Mouse (Mus musculus) midbrain, embryonic 14.5 days (tissue): ENCODE data around the gene Atad2b. TPM values are rescaled to one million over a fixed set of nuclear protein-coding genes. Genes with fewer than 3 reads are reported as not detected.
"Not testable (repeated sequence)": the region's sequence is repeated elsewhere in the genome, so short reads cannot be mapped to it uniquely, and the experiment has no call there.

ENCODE experiments used
- ATAC-seq: fragments of 200-750 bp; cut with Nextera tagmentation; 2 replicates; pipeline ENCODE4 v1.8.0; 2017; ENCODE audit warnings: moderate number of reproducible peaks, moderate library complexity; ENCODE audit not compliant: low FRiP score, low TSS enrichment
- DNase-seq: peaks from one replicate; pipeline ENCODE4 v3.0.0-alpha.2; 2015
- H3K27ac ChIP-seq: fragments of 300-500 bp; sonication (generic); replicated peaks from 2 replicates; pipeline ENCODE4 v1.5.1; 2014; ENCODE audit warnings: mild to moderate bottlenecking, low read depth, low read length, moderate library complexity
- H3K27me3 ChIP-seq: fragments of 300-500 bp; sonication (generic); 2 replicates; pipeline ENCODE4 v1.6.1; 2014; ENCODE audit warnings: low read length, control low read depth, mixed read lengths; ENCODE audit not compliant: control insufficient read depth, insufficient read depth
- H3K36me3 ChIP-seq: fragments of 300-500 bp; sonication (generic); 2 replicates; pipeline ENCODE4 v1.6.1; 2014; ENCODE audit warnings: low read length, control low read depth; ENCODE audit not compliant: control insufficient read depth, insufficient read depth
- H3K4me1 ChIP-seq: fragments of 300-500 bp; sonication (generic); 2 replicates; pipeline ENCODE4 v1.6.1; 2014; ENCODE audit warnings: mild to moderate bottlenecking, antibody characterized with exemption, low read length, control low read depth; ENCODE audit not compliant: control insufficient read depth, insufficient read depth
- H3K4me2 ChIP-seq: fragments of 300-500 bp; sonication (generic); 2 replicates; pipeline ENCODE4 v1.6.1; 2014; ENCODE audit warnings: mild to moderate bottlenecking, low read length, moderate library complexity
- H3K4me3 ChIP-seq: fragments of 300-500 bp; sonication (generic); replicated peaks from 2 replicates; pipeline ENCODE4 v1.5.1; 2014; ENCODE audit warnings: low read depth, low read length
- H3K9ac ChIP-seq: fragments of 300-500 bp; sonication (generic); replicated peaks from 2 replicates; pipeline ENCODE4 v1.6.1; 2014; ENCODE audit warnings: mild to moderate bottlenecking, low read length, moderate library complexity
- H3K9me3 ChIP-seq: fragments of 300-500 bp; sonication (generic); 2 replicates; pipeline ENCODE4 v1.6.1; 2016; ENCODE audit warnings: low read length, control low read depth, mixed read lengths; ENCODE audit not compliant: control insufficient read depth
- WGBS: fragments of 180-500 bp; shearing (Covaris S2); extraction: QIAGEN DNeasy Blood & Tissue Kit; methylation state at CpG from one replicate; pipeline ENCODE4 v1.1.7; 2014; 5-methylcytosine and 5-hydroxymethylcytosine counted together
- polyA plus RNA-seq: library from polyadenylated mRNA; unstranded; fragments of >200 nt; fragmentation: Nextera tagmentation; extraction: Ambion mirVana; gene quantifications from 2 replicates; pipeline ENCODE4 v1.2.1, GENCODE M21; 2014

The Atad2b gene
- polyA plus RNA-seq, 1 experiment from 2014 or later: 20.3 TPM

- Histone ChIP-seq H3K4me3 (no peak overlapping the region), H3K27me3 (no peaks in the 10 kb centered on the region), H3K4me1 (no peaks in the 10 kb centered on the region), H3K9ac (no peak overlapping the region), H3K9me3 (no peaks in the 10 kb centered on the region), H3K36me3 (peaks cover 8% of the 10 kb centered on the region), H3K4me2 (no peak overlapping the region), H3K27ac (no peak overlapping the region)
- WGBS: 26% methylated on average over 3 of the region's 3 CpGs
- ATAC-seq (no peak), DNase-seq (no peak)
Observed at GRCm38 (mm10) chr12:5005338-5005737, 88.2 kb downstream of the Atad2b start.

GRCm38 (mm10) chr12:5005776-5006175 is 88.6 kb downstream of the Atad2b start:
- not testable (repeated sequence) for ATAC-seq, H3K4me3 ChIP-seq, H3K9me3 ChIP-seq, H3K4me1 ChIP-seq, H3K9ac ChIP-seq, H3K4me2 ChIP-seq, H3K27me3 ChIP-seq, H3K27ac ChIP-seq, DNase-seq
- H3K36me3 ChIP-seq: peaks cover 10% of the 10 kb centered on the region
- whole genome bisulfite sequencing: 24% methylated on average over 3 of the region's 3 CpGs

- H3K4me2 ChIP-seq, ATAC-seq, H3K9me3 ChIP-seq, H3K9ac ChIP-seq, H3K4me3 ChIP-seq, DNase-seq, H3K4me1 ChIP-seq, H3K27ac ChIP-seq, H3K27me3 ChIP-seq: not testable (repeated sequence)
- H3K36me3 ChIP-seq: peaks cover 22% of the 10 kb centered on the region
- WGBS: 86% methylated on average over 2 of the region's 2 CpGs
Observed at GRCm38 (mm10) chr12:5008638-5009037, 91.5 kb downstream of the Atad2b start.

- H3K27ac ChIP-seq: no peak overlapping the region
- ATAC-seq (no peak), DNase-seq (peak; percentile 10)
- H3K9ac ChIP-seq: no peak overlapping the region
- H3K9me3 ChIP-seq: no peaks in the 10 kb centered on the region
- H3K4me3 ChIP-seq: no peak overlapping the region
- H3K36me3 ChIP-seq: peaks cover 24% of the 10 kb centered on the region
- no peaks in the 10 kb centered on the region for H3K27me3 ChIP-seq
- H3K4me2 ChIP-seq: no peak overlapping the region
- 88% methylated on average over 10 of the region's 10 CpGs for WGBS
- H3K4me1 ChIP-seq: no peaks in the 10 kb centered on the region
Observed at GRCm38 (mm10) chr12:5025226-5025861, 108.2 kb downstream of the Atad2b start.

- H3K27me3 ChIP-seq: no peaks in the 10 kb centered on the region
- H3K27ac ChIP-seq: no peak overlapping the region
- H3K4me1 ChIP-seq: no peaks in the 10 kb centered on the region
- DNase-seq (peak; percentile 65), ATAC-seq (no peak)
- no peak overlapping the region for H3K9ac ChIP-seq
- no peak overlapping the region for H3K4me2 ChIP-seq
- no peak overlapping the region for H3K4me3 ChIP-seq
- 90% methylated on average over 5 of the region's 5 CpGs for WGBS
- H3K9me3 ChIP-seq: no peaks in the 10 kb centered on the region
- peaks cover 38% of the 10 kb centered on the region for H3K36me3 ChIP-seq
Observed at GRCm38 (mm10) chr12:5029035-5029434, 111.9 kb downstream of the Atad2b start.

GRCm38 (mm10) chr12:5038008-5038407 is 120.9 kb downstream of the Atad2b start:
- DNase-seq: no peak
- H3K4me3 ChIP-seq: no peak overlapping the region
- H3K9ac ChIP-seq: no peak overlapping the region
- 98% methylated on average over 2 of the region's 2 CpGs for WGBS
- H3K27me3 ChIP-seq: no peaks in the 10 kb centered on the region
- no peak overlapping the region for H3K4me2 ChIP-seq
- no peaks in the 10 kb centered on the region for H3K4me1 ChIP-seq
- peaks cover 62% of the 10 kb centered on the region for H3K36me3 ChIP-seq
- no peak overlapping the region for H3K27ac ChIP-seq
- no peaks in the 10 kb centered on the region for H3K9me3 ChIP-seq
- no peak for ATAC-seq

GRCm38 (mm10) chr12:5044141-5044540 is 127.0 kb downstream of the Atad2b start:
- H3K4me3 ChIP-seq: no peak overlapping the region
- no peaks in the 10 kb centered on the region for H3K27me3 ChIP-seq
- ATAC-seq (no peak), DNase-seq (no peak)
- WGBS: 88% methylated on average over 15 of the region's 15 CpGs
- H3K27ac ChIP-seq: no peak overlapping the region
- H3K9me3 ChIP-seq: no peaks in the 10 kb centered on the region
- no peaks in the 10 kb centered on the region for H3K4me1 ChIP-seq
- peaks cover 31% of the 10 kb centered on the region for H3K36me3 ChIP-seq
- no peak overlapping the region for H3K4me2 ChIP-seq
- H3K9ac ChIP-seq: no peak overlapping the region

GRCm38 (mm10) chr12:5048104-5048503 is 131.0 kb downstream of the Atad2b start:
- H3K4me2 ChIP-seq: no peak overlapping the region
- peaks cover 18% of the 10 kb centered on the region for H3K9me3 ChIP-seq
- WGBS: 96% methylated on average over 4 of the region's 4 CpGs
- H3K4me3 ChIP-seq: no peak overlapping the region
- H3K27ac ChIP-seq: no peak overlapping the region
- no peaks in the 10 kb centered on the region for H3K4me1 ChIP-seq
- no peak overlapping the region for H3K9ac ChIP-seq
- ATAC-seq (no peak), DNase-seq (no peak)
- no peaks in the 10 kb centered on the region for H3K27me3 ChIP-seq
- peaks cover 15% of the 10 kb centered on the region for H3K36me3 ChIP-seq

GRCm38 (mm10) chr12:5067590-5067989 is 150.4 kb downstream of the Atad2b start:
- H3K9ac ChIP-seq: no peak overlapping the region
- no peak for ATAC-seq
- DNase-seq: no peak
- WGBS: 45% methylated on average over 3 of the region's 3 CpGs
- H3K27me3 ChIP-seq: no peaks in the 10 kb centered on the region
- no peaks in the 10 kb centered on the region for H3K4me1 ChIP-seq
- no peak overlapping the region for H3K27ac ChIP-seq
- H3K4me2 ChIP-seq: no peak overlapping the region
- no peaks in the 10 kb centered on the region for H3K9me3 ChIP-seq
- H3K4me3 ChIP-seq: no peak overlapping the region
- no peaks in the 10 kb centered on the region for H3K36me3 ChIP-seq
